9 mouse cellular contexts compared by ENCODE assay signal in genomic region chr13:35502147-35502522, GRCm38 (mm10).
DNase-seq lines count a peak whose midpoint lies in the region; ATAC-seq and TF ChIP-seq lines count a peak whose summit lies in the region.
"Had no signal": no experiment of that assay in that cellular context is flagged by ENCODE, and none has a peak within 500 bp of the region (broad histone marks: within the 10 kb centered on the region; RNA-seq: fewer than 3 reads in every experiment).

No protein-coding gene starts in this region.

- no peak for DNase-seq in forebrain, embryonic 11.5 days (ENCODE audit: low spot score)
- peak; percentile 47 for DNase-seq in 3134 (ENCODE audit: extremely low read depth, insufficient read length, low spot score)
- DNase-seq in cerebellum, adult 9-10 months = peak; percentile 62
- DNase-seq in kidney, adult 8-10 months = peak; percentile 19 to 34
- no peak for DNase-seq in testis, postnatal 10 days (ENCODE audit: low spot score)
- no peak for DNase-seq in thymus, adult 2 months

- peak; percentile 73 for ATAC-seq in forebrain, embryonic 15.5 days (replicated peaks)
- ATAC-seq in forebrain, embryonic 11.5 days (replicated peaks; ENCODE audit: low FRiP score) = no peak
- ATAC-seq in limb, embryonic 15.5 days (ENCODE audit: insufficient number of reproducible peaks, low FRiP score, low TSS enrichment, low read depth) = no peak

- 27% methylated on average over 5 of the region's 5 CpGs for WGBS in forebrain, embryonic 15.5 days
- WGBS in forebrain, embryonic 11.5 days = 54% methylated on average over 5 of the region's 5 CpGs
- 21% methylated on average over 5 of the region's 5 CpGs for WGBS in limb, embryonic 15.5 days
- 83% methylated on average over 5 of the region's 5 CpGs for WGBS in thymus, adult 2 months

- no peaks in the 10 kb centered on the region for H3K9me3 ChIP-seq in forebrain, embryonic 15.5 days
- no peaks in the 10 kb centered on the region for H3K9me3 ChIP-seq in forebrain, embryonic 11.5 days (ENCODE audit: control insufficient read depth, low read length)
- H3K9me3 ChIP-seq in limb, embryonic 15.5 days = no peaks in the 10 kb centered on the region
- H3K9me3 ChIP-seq: embryonic facial prominence, embryonic 12.5 days had no signal

- peak overlapping the region; percentile 15 for H3K27ac ChIP-seq in forebrain, embryonic 15.5 days (replicated peaks)
- H3K27ac ChIP-seq in forebrain, embryonic 11.5 days (ENCODE audit: low read depth, low read length) = no peak overlapping the region
- H3K27ac ChIP-seq in limb, embryonic 15.5 days = peak overlapping the region; percentile 65
- H3K27ac ChIP-seq in thymus, adult 2 months (ENCODE audit: control insufficient read depth, insufficient read depth, low read length) = no peak overlapping the region

- H3K36me3 ChIP-seq in forebrain, embryonic 15.5 days = no peaks in the 10 kb centered on the region
- no peaks in the 10 kb centered on the region for H3K36me3 ChIP-seq in forebrain, embryonic 11.5 days (ENCODE audit: control insufficient read depth, insufficient read depth, low read length)
- no peaks in the 10 kb centered on the region for H3K36me3 ChIP-seq in limb, embryonic 15.5 days
- no peaks in the 10 kb centered on the region for H3K36me3 ChIP-seq in thymus, adult 2 months (ENCODE audit: control insufficient read depth, insufficient read depth, low read length)
- H3K36me3 ChIP-seq: embryonic facial prominence, embryonic 12.5 days had no signal

- no peak overlapping the region for H3K9ac ChIP-seq in forebrain, embryonic 15.5 days (replicated peaks)
- H3K9ac ChIP-seq in forebrain, embryonic 11.5 days (ENCODE audit: low read length) = no peak overlapping the region
- no peak overlapping the region for H3K9ac ChIP-seq in limb, embryonic 15.5 days
- H3K9ac ChIP-seq: embryonic facial prominence, embryonic 12.5 days had no signal

- H3K4me3 ChIP-seq in forebrain, embryonic 15.5 days = no peak overlapping the region
- no peak overlapping the region for H3K4me3 ChIP-seq in forebrain, embryonic 11.5 days (ENCODE audit: low read depth, low read length)
- no peak overlapping the region for H3K4me3 ChIP-seq in limb, embryonic 15.5 days
- no peak overlapping the region for H3K4me3 ChIP-seq in thymus, adult 2 months (ENCODE audit: control insufficient read depth, insufficient read depth, low read length)
- H3K4me3 ChIP-seq: embryonic facial prominence, embryonic 12.5 days had no signal

- H3K4me2 ChIP-seq in forebrain, embryonic 15.5 days (replicated peaks) = no peak overlapping the region; the same call in 1 of the 2 replicates
- no peak overlapping the region for H3K4me2 ChIP-seq in forebrain, embryonic 11.5 days (ENCODE audit: low read depth, low read length, severe bottlenecking)
- H3K4me2 ChIP-seq in limb, embryonic 15.5 days = 0 out of 2 replicates have a peak overlapping the region, but pooled peaks have one; percentile 14
- H3K4me2 ChIP-seq: embryonic facial prominence, embryonic 12.5 days had no signal

- TF ChIP-seq CTCF in thymus, adult 2 months (IDR thresholded peaks at IDR 0.05; ENCODE audit: borderline replicate concordance, control insufficient read depth, extremely low read depth, insufficient read depth, low read length, poor library complexity) = no peak

- TF ChIP-seq POLR2A in thymus, adult 2 months (IDR thresholded peaks at IDR 0.05; ENCODE audit: control insufficient read depth, extremely low read depth, insufficient read depth, low read length, poor library complexity) = no peak

- H3K4me1 ChIP-seq in forebrain, embryonic 15.5 days = peaks cover 26% of the 10 kb centered on the region
- H3K4me1 ChIP-seq in forebrain, embryonic 11.5 days (replicated peaks; ENCODE audit: control insufficient read depth, insufficient read depth, low read length) = no peaks in the 10 kb centered on the region
- H3K4me1 ChIP-seq in limb, embryonic 15.5 days = peaks cover 31% of the 10 kb centered on the region
- no peaks in the 10 kb centered on the region for H3K4me1 ChIP-seq in thymus, adult 2 months (replicated peaks; ENCODE audit: control insufficient read depth, insufficient read depth, low read length)

- H3K27me3 ChIP-seq in forebrain, embryonic 15.5 days = no peaks in the 10 kb centered on the region
- no peaks in the 10 kb centered on the region for H3K27me3 ChIP-seq in forebrain, embryonic 11.5 days (ENCODE audit: control insufficient read depth, insufficient read depth, low read length)
- H3K27me3 ChIP-seq in limb, embryonic 15.5 days = no peaks in the 10 kb centered on the region
- H3K27me3 ChIP-seq in thymus, adult 2 months (ENCODE audit: control insufficient read depth, insufficient read depth, low read length) = no peaks in the 10 kb centered on the region
- H3K27me3 ChIP-seq: embryonic facial prominence, embryonic 12.5 days had no signal

Comparison
In these comparisons a context has a peak if more than half of its experiments do, and no peak if none do; other contexts are left out.
1. H3K27ac ChIP-seq: peak in forebrain, embryonic 15.5 days (single experiment) and limb, embryonic 15.5 days (single experiment); none in forebrain, embryonic 11.5 days (single experiment) and thymus, adult 2 months (single experiment).
2. DNase-seq: peak in 3134 (single experiment), cerebellum, adult 9-10 months (single experiment) and kidney, adult 8-10 months (2 of 2); none in forebrain, embryonic 11.5 days (single experiment), testis, postnatal 10 days (single experiment) and thymus, adult 2 months (single experiment).